Mouse (Mus musculus) embryonic fibroblast, embryonic 13.5 days (primary cell): ENCODE results near the gene Usp32.

Experiments
- CTCF ChIP-seq: IDR thresholded peaks from 2 replicates; pipeline ENCODE4 v1.5.1; 2011; ENCODE audit warnings: mild to moderate bottlenecking, control low read depth, low read length, moderate library complexity, borderline replicate concordance; ENCODE audit not compliant: insufficient read depth
- POLR2A ChIP-seq: IDR thresholded peaks from 2 replicates; pipeline ENCODE4 v1.6.1; 2011; ENCODE audit warnings: low read depth, mild to moderate bottlenecking, control low read depth, low read length, moderate library complexity

- no peak for TF ChIP-seq CTCF
- no peak for TF ChIP-seq POLR2A
These were observed 24.4 kb upstream of the Usp32 start for GRCm38 (mm10) chr11:85164371-85164770.
